Mouse (Mus musculus) stomach, postnatal 0 days (tissue): Measurements from ENCODE around the gene Six4. TPM values are rescaled to one million over a fixed set of nuclear protein-coding genes. Genes with fewer than 3 reads are reported as not detected.
"Not testable (repeated sequence)": the region's sequence is repeated elsewhere in the genome, so short reads cannot be mapped to it uniquely, and the experiment has no call there.

Source experiments
- ATAC-seq: fragments of 200-750 bp; cut with Nextera tagmentation; 2 replicates; pipeline ENCODE4 v1.8.0; 2017; ENCODE audit not compliant: low FRiP score, low TSS enrichment
- DNase-seq: peaks from one replicate; pipeline ENCODE4 v3.0.0-alpha.2; 2016; ENCODE audit warnings: low spot score
- H3K27ac ChIP-seq: fragments of 300-500 bp; sonication (generic); replicated peaks from 2 replicates; pipeline ENCODE4 v1.5.1; 2014; ENCODE audit warnings: mild to moderate bottlenecking, control low read depth
- H3K27me3 ChIP-seq: fragments of 300-500 bp; sonication (generic); 2 replicates; pipeline ENCODE4 v1.6.1; 2014; ENCODE audit warnings: low read length; ENCODE audit not compliant: control insufficient read depth, insufficient read depth
- H3K36me3 ChIP-seq: fragments of 300-500 bp; sonication (generic); 2 replicates; pipeline ENCODE4 v1.6.1; 2014; ENCODE audit warnings: low read length, mixed read lengths; ENCODE audit not compliant: control insufficient read depth, insufficient read depth
- H3K4me1 ChIP-seq: fragments of 300-500 bp; sonication (generic); replicated peaks from 2 replicates; pipeline ENCODE4 v1.6.1; 2014; ENCODE audit warnings: antibody characterized with exemption; ENCODE audit not compliant: control insufficient read depth, insufficient read depth
- H3K4me2 ChIP-seq: fragments of 300-500 bp; sonication (generic); replicated peaks from 2 replicates; pipeline ENCODE4 v1.6.1; 2014; ENCODE audit warnings: low read depth, mild to moderate bottlenecking, control low read depth, moderate library complexity
- H3K4me3 ChIP-seq: fragments of 300-500 bp; sonication (generic); 2 replicates; pipeline ENCODE4 v1.5.1; 2014; ENCODE audit warnings: low read depth, low read length, control low read depth
- H3K9ac ChIP-seq: fragments of 300-500 bp; sonication (generic); 2 replicates; pipeline ENCODE4 v1.6.1; 2014; ENCODE audit warnings: mild to moderate bottlenecking, low read length, control low read depth, mixed read lengths
- H3K9me3 ChIP-seq: fragments of 300-500 bp; sonication (generic); 2 replicates; pipeline ENCODE4 v1.6.1; 2016; ENCODE audit warnings: low read length; ENCODE audit not compliant: control insufficient read depth
- CTCF ChIP-seq: IDR thresholded peaks from 2 replicates; pipeline ENCODE4 v1.5.1; 2016; ENCODE audit warnings: antibody characterized with exemption, low read depth, mild to moderate bottlenecking, moderate library complexity
- EP300 ChIP-seq: optimal IDR thresholded peaks from 2 replicates; pipeline ENCODE3; 2016; ENCODE audit warnings: antibody characterized with exemption
- WGBS: fragments of 180-500 bp; shearing (Covaris S2); extraction: QIAGEN DNeasy Blood & Tissue Kit; methylation state at CpG from one replicate; pipeline ENCODE4 v1.1.7; 2014; 5-methylcytosine and 5-hydroxymethylcytosine counted together
- polyA plus RNA-seq: library from polyadenylated mRNA; unstranded; fragments of >200 nt; fragmentation: Nextera tagmentation; extraction: Ambion mirVana; gene quantifications from 2 replicates; pipeline ENCODE4 v1.2.1, GENCODE M21; 2015

Gene Six4
- polyA plus RNA-seq, 1 experiment from 2014 or later = 0.13 TPM

DNA sequence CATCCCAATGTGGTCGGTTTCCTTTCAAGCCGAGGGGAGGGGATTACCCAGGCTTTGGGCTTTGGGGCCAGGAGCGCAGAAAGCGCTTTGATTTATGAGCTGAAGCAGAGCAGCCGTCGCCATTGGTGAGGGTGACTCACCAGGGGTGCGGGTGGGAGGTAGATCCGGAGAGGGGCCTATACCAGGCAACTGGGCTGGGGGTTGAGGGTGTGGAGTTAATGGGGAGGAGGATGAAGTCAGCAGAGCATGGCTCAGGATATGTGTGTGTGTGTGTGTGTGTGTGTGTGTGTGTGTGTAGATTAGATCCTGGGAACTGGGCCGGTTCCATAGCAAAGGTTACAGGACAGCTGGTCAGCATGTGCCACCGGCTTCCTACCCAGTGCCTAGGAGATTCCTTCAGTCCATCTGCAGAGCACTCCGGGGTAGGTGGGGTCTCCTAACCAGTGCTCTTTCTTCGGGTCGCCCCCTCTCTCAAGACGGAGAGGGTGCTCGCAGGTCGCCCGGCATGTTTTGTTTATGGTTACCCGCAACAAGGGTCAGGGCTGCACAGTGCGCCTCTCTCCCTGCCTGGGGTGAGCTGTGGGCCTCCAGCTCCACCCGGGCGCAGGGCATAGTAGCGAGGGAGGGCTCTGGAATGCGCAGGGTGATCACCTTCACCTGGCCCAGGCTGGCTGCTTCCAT is 2.7 kb downstream of the Six4 start:
- peak; percentile 66 for ATAC-seq
- DNase-seq = peak; percentile 35
- Histone ChIP-seq H3K36me3 (no peaks in the 10 kb centered on the region), H3K4me3 (peak overlapping the region; percentile 62; the same call in 1 of the 2 replicates), H3K4me2 (peak overlapping the region; percentile 98), H3K9me3 (no peaks in the 10 kb centered on the region), H3K27ac (no peak overlapping the region), H3K4me1 (peaks cover 6% of the 10 kb centered on the region; the same call in 1 of the 2 replicates), H3K27me3 (peaks cover 3% of the 10 kb centered on the region; the same call in 1 of the 2 replicates), H3K9ac (no peak overlapping the region)
- TF ChIP-seq CTCF = no peak
- no peak for TF ChIP-seq EP300
- WGBS = 10% methylated on average over 23 of the region's 23 CpGs

DNA sequence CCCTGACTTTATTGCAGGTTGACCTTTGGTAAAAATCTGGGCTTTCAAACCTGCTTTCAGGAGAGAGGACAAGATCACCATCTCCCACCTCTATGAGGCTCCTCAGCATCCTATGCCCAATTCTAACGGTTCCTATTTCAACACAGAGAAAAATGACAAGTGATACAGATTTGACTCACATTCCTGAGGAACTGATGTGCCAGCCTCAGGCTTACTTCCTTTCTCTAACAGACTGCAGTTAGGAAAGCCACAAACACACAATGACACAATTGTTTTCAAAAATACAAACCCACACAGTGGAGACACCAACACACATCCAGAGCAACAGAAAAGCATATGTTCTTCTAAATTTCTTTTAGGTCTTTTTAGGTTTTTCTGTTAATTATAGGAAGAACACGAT is 5.4 kb downstream of the Six4 start:
- Histone ChIP-seq H3K36me3 (no peaks in the 10 kb centered on the region), H3K9me3 (no peaks in the 10 kb centered on the region), H3K27ac (no peak overlapping the region), H3K27me3 (peaks cover 3% of the 10 kb centered on the region; the same call in 1 of the 2 replicates), H3K4me2 (no peak overlapping the region), H3K4me3 (no peak overlapping the region), H3K4me1 (peaks cover 6% of the 10 kb centered on the region; the same call in 1 of the 2 replicates), H3K9ac (no peak overlapping the region)
- TF ChIP-seq EP300 (no peak), CTCF (no peak)
- no peak for ATAC-seq
- 79% methylated on average over 2 of the region's 2 CpGs for WGBS
- DNase-seq = no peak

DNA sequence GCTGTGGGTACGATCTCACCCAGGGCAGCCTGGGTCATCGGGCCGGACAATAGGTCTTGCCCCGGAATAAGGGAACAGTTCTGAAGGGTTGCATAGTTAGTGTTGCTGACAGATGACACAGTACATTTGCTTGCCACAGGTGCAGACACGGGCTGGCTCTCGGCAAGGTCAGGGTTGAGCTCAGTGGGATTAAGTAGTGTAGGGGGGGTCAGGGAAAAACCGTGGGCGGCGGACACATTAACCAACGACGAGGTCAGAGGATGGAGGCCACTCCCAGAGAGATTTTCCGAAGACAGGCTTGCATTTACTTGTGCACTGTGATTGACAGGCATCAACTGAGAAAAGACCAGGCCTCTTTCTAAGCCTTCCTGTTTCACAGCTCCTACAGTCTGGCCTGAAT is 9.5 kb downstream of the Six4 start:
- no peaks in the 10 kb centered on the region for H3K4me1 ChIP-seq
- no peak overlapping the region for H3K27ac ChIP-seq
- no peaks in the 10 kb centered on the region for H3K9me3 ChIP-seq
- DNase-seq = no peak
- TF ChIP-seq CTCF = no peak
- no peak for TF ChIP-seq EP300
- 83% methylated on average over 12 of the region's 12 CpGs for WGBS
- H3K9ac ChIP-seq = no peak overlapping the region
- H3K36me3 ChIP-seq = no peaks in the 10 kb centered on the region
- H3K27me3 ChIP-seq = no peaks in the 10 kb centered on the region
- H3K4me2 ChIP-seq = no peak overlapping the region
- H3K4me3 ChIP-seq = no peak overlapping the region
- no peak for ATAC-seq

DNA sequence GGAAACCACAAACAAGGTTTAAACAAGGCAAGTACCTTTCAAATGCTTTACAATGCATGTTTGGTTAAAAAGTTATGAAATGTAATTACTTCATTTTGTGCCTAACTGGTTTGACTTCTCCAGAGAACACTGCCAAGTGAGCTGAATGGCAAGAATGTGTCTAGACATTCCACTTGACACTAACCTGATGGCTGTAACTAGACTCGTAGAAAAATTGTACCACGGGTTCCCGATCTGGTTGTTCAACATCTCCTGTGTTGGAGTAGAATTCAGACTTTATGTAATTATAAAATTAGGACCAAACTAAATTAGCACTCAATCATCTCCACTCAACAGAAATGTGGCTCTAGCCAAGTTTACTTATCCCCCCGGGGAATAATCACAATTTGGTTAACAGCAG is 14.7 kb downstream of the Six4 start:
- H3K9me3 ChIP-seq = no peaks in the 10 kb centered on the region
- TF ChIP-seq EP300 (no peak), CTCF (no peak)
- H3K9ac ChIP-seq = no peak overlapping the region
- H3K36me3 ChIP-seq = no peaks in the 10 kb centered on the region
- DNase-seq (no peak), ATAC-seq (no peak)
- H3K27ac ChIP-seq = no peak overlapping the region
- H3K27me3 ChIP-seq = no peaks in the 10 kb centered on the region
- no peak overlapping the region for H3K4me3 ChIP-seq
- no peak overlapping the region for H3K4me2 ChIP-seq
- 66% methylated on average over 4 of the region's 4 CpGs for WGBS
- H3K4me1 ChIP-seq = no peaks in the 10 kb centered on the region

DNA sequence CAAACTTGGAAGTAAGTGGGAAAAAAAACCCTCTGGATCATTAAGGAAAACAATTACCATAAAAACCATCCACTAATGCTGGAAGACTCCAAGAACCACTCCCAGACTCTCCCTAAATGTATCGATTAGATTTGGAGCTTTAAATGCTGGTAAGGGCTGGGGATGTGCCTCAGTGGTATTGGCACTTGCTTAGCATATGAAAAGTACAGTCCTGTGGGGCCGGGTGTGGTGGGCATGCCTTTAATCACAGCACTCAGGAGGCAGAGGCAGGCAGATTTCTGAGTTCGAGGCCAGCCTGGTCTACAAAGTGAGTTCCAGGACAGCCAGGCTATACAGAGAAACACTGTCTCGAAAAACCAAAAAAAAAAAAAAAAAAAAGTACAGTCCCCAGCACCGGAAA is 17.1 kb downstream of the Six4 start:
- not testable (repeated sequence) for H3K4me2 ChIP-seq, H3K4me3 ChIP-seq, DNase-seq, H3K4me1 ChIP-seq, H3K9me3 ChIP-seq, H3K36me3 ChIP-seq, H3K27me3 ChIP-seq, H3K27ac ChIP-seq, H3K9ac ChIP-seq, ATAC-seq
- WGBS = 93% methylated on average over 5 of the region's 5 CpGs

DNA sequence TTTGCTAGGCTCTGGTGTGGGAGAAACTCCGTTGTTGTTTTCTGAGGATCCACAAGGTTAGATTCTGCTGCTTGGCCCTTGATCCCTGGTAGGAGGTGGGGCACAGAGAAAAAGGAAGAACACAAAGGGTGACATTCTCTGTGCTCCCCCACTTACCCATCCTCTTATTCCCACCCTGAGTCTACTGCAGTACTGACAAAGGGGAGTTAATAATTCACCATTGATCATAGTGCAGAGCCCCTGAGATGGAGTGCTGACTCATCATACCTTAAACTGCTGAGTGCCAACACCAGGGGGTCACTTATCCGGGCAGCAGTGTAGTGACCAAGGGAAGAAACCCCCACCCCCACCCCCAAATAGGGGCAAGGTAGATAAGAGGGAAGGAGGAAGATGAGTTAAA is 18.7 kb downstream of the Six4 start:
- 32% methylated on average over 2 of the region's 2 CpGs for WGBS
- TF ChIP-seq EP300 (no peak), CTCF (no peak)
- ATAC-seq = no peak
- no peak overlapping the region for H3K4me3 ChIP-seq
- no peaks in the 10 kb centered on the region for H3K36me3 ChIP-seq
- H3K27me3 ChIP-seq = no peaks in the 10 kb centered on the region
- H3K27ac ChIP-seq = no peak overlapping the region
- H3K9ac ChIP-seq = no peak overlapping the region
- no peak overlapping the region for H3K4me2 ChIP-seq
- no peaks in the 10 kb centered on the region for H3K4me1 ChIP-seq
- DNase-seq = no peak
- H3K9me3 ChIP-seq = no peaks in the 10 kb centered on the region
